Mouse (Mus musculus) testis, postnatal 14 days (tissue): ENCODE data around the gene Rbm34.
"Not testable (repeated sequence)": the region's sequence is repeated elsewhere in the genome, so short reads cannot be mapped to it uniquely, and the experiment has no call there.

Experiments
- DNase-seq: peaks from one replicate; pipeline ENCODE4 v3.0.0; 2021; ENCODE audit warnings: low spot score

Rbm34 gene

GRCm38 (mm10) chr8:126970579-126971313, at the start of gene Rbm34:
Gene Rbm34 (minus strand): TSS chr8:126971071.
- DNase-seq, result peak; percentile 91

- peak; percentile 24 for DNase-seq
Observed at GRCm38 (mm10) chr8:127011668-127012067, 40.8 kb upstream of the Rbm34 start.

DNA sequence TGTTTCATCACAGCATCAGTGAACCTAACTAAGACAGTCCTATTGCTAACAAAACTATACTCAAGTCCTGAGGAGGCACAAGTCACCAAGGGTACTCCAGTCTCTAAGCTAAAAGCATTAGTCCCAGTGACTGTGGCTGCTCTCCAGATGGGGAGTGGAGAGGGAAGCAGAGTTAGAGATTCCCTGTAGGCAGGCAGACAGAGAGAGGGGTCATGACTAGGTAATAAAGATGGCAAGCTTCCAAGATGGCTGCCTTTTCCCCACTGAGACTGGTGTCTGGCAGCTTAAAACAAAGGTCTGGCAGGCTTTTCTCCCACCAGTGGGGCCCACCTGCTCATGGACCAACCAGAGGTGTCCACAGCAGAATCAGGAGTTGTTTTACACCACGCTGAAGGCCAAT, 23.6 kb upstream of the Rbm34 start:
- DNase-seq, result no peak

DNA sequence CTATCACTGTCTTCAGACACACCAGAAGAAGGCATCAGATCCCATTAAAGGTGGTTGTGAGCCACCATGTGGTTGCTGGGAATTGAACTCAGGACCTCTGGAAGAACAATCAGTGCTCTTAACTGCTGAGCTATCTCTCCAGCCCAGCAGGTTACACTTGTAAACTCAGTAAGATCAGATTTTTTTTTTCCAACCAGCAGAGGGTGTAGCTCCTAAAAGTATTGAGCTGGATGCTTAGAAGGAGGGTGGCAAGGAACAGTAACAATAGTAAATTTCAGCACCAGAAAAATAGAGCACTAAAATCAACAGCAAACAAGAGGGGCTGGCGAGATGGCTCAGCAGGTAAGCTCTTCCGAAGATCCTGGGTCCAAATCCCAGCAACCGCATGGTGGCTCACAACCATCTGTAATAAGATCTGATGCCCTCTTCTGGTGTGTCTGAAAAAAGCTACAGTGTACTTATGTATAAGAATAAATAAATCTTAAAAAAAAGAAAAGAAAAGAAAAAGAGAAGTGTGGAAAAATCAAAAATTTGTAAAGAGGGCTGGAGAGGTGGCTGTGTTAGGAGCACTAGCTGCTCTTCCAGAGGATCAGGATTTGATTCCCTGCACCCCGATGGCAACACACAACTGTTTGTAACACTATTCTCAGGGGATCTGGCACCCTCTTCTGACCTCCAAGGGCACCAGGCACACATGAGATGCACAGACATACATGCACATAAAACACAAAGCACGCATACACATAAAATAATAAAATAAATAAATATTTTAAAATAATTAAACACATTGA, 18.7 kb upstream of the Rbm34 start:
- no peak for DNase-seq

GRCm38 (mm10) chr8:126988346-126989006, 17.6 kb upstream of the Rbm34 start:
- DNase-seq, result no peak

DNA sequence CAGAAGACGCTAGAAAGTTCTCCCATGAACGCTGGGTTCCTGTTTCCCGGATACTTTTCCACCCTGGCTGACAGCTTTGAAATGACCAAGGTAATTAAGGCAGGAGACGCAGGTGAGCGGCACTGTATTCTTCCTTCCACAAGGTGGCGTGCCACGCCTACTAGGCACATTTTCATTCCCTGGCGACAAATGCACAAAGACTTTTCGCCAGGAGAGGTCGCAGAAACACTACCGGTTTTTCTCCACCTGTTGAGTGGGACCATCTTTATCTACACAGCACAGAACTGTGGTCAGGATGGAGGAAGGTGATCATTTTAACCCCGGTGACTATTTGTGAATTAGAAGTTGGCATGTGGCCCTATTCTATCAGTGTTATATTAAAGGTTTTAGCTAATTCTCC, 15.6 kb upstream of the Rbm34 start:
- peak; percentile 47 for DNase-seq

GRCm38 (mm10) chr8:126980046-126980445, 9.2 kb upstream of the Rbm34 start:
- DNase-seq, result no peak

GRCm38 (mm10) chr8:126979091-126979920, 8.4 kb upstream of the Rbm34 start:
- DNase-seq, result no peak

- DNase-seq, result not testable (repeated sequence)
Observed at GRCm38 (mm10) chr8:126978535-126978934, 7.7 kb upstream of the Rbm34 start.

GRCm38 (mm10) chr8:126978028-126978427, 7.2 kb upstream of the Rbm34 start:
- no peak for DNase-seq

DNA sequence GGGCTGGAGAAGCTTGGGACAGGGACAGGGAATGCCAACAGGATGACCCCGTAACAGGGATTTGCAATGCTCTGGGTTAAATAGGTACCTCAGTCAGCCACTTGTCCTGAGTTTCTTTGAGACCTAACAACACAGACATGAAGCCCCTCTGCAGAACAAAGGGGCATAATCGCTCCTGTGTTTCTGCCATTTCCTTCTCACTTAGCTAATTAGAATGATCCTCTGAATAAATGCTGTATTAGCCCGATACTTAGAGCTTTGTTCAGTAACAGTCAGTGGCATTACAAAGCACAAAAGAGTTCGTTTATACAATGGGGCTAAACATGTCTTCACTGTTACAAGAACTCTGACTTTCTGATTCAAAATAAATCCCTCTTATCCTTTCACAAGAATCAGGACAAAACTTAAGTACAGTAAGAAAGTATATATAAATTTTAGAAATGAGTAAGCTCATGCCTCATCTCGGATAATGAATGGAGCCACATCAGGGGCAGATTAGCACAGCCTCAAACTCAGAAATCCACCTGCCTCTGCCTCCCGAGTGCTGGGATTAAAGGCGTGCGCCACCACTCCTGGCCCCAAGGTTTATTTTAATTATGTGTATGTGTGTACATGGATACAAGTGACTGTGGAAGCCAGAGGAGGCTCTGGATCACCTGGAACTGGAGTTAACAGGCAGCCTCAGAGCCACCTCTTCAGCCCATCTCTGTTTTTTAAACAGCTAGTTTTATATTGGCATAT, 5.9 kb upstream of the Rbm34 start:
- no peak for DNase-seq

- DNase-seq, result no peak
Observed at GRCm38 (mm10) chr8:126975706-126976105, 4.8 kb upstream of the Rbm34 start.

GRCm38 (mm10) chr8:126974511-126974910, 3.6 kb upstream of the Rbm34 start:
- no peak for DNase-seq

DNA sequence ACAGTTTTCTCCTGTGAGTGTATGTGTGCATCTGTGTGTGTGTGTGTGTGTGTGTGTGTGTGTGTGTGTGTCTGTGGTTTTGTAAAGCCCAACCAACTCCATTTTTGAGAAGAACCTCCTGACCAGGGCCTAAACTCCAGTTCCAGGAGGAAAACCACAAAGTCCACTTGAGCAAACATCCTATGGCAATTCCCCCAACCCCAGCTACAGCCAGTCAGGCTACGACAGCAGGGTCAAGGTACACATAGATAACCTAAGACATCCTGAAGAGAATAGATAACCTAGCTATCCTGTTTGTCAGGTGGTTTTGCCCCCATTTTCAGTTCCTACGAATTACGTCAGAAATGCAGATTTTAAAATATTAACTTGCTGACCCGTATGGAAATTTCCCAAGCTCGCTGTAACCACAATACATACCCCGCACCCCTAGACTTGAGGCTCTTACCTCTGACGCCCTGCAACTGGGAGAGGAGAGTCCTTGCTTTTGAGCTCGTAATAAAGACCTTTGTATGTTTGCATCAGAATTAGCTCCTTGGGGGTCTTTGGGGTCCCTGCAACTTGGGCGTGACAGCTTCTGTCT, 2.9 kb upstream of the Rbm34 start:
- no peak for DNase-seq

GRCm38 (mm10) chr8:126972649-126973048, 1.8 kb upstream of the Rbm34 start:
- DNase-seq, result no peak

DNA sequence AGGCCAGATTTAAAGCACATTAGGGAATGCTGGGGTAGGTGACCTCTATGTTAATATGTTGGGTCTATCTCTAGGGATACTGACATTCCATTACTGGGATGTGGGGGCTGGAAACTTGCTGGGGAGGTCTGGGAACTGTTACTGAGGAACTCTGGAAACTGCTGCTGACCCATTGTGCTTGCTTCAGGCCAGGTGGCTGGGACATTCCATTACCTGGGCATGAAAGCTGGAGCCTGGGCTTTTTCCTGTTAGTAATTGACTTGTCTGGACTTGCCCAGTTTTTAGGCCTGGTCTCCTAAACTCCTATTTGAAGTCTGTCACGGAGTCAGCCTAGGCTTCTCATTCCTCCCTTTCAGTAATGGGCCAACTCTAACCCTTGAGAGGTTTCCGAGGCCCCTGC, 1.2 kb upstream of the Rbm34 start:
- DNase-seq, result no peak

- DNase-seq, result no peak
Observed at GRCm38 (mm10) chr8:126971314-126971664, 418 bp upstream of the Rbm34 start.

GRCm38 (mm10) chr8:126969546-126969945, 1.3 kb downstream of the Rbm34 start:
- no peak for DNase-seq

GRCm38 (mm10) chr8:126968107-126968506, 2.8 kb downstream of the Rbm34 start:
- DNase-seq, result no peak

DNA sequence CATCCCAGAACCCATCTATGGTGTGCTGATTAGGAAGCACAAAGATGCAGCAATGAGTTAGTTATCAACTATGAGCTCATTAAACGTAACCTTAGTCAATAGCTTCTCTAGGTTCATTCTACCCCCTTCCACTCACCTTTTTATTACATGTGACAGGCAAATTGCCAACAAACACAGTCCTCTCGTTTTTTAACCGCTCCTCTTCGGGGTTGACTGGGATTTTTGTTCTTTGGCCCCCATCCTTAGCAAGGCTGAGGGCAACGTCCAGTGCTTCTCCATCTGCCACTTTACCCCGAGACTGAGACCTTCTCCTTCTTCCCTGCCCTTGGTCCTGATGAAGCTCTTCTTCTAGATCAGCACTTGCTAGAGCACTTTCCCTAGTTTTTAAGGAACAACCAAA, 5.6 kb downstream of the Rbm34 start:
- DNase-seq, result no peak

DNA sequence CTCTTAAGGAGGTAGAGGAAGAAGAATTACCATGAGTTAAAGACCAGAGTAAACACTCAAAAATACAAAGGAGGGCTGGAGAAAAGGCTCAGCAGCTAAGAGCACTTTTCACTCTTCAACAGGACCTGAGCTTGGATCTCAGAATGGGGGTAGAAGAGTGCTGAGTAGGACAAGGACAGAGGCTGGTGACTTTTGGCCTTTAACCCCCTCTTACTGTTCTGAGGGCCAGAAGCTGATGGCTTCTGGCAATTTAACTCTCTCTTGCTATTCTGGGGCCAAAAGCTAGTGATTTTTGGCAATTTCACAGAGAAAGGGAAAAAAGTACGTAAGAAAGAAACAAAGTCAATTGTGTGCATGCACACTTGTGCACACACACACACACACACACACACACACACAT, 8.0 kb downstream of the Rbm34 start:
- DNase-seq, result no peak
